Mouse (Mus musculus) gonadal fat pad, adult 2 months (tissue): Measurements from ENCODE around the gene Hoxa11. TPM values are rescaled to one million over a fixed set of nuclear protein-coding genes. Genes with fewer than 3 reads are reported as not detected.

Source experiments
- DNase-seq: peaks from one replicate; pipeline ENCODE4 v3.0.0-alpha.2; 2012; ENCODE audit warnings: low read depth
- polyA plus RNA-seq: library from polyadenylated mRNA; depleted of rRNA; stranded (reverse); fragments of >200 nt; gene quantifications from 2 replicates; pipeline ENCODE4 v1.2.3, GENCODE M21; 2012; rRNA removed

Hoxa11 gene
- polyA plus RNA-seq = 1.8 and 2.0 TPM in 2 replicates

DNA sequence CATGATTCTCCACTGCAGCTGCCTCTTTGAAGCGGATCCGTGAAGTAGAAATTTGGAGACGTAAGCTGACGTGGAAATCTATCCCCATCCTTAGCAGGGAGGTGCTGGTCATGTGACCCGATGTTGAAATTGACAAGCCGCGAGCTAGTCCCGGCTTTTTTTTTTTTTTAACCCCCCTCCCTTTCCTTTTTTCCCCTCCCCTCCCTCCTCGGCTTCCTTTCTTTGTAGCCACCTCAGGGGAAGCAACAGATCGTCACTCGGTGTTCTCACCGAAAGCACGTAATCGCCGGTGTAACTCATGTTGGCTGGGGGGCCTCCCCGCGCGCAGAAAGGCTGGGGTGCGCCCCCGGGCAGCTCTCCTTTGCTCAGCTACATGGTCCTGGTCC is at the start of gene Hoxa11:
Gene Hoxa11 (minus strand): TSS at position 54 of the 386 bp plus-strand sequence.
- no peak for DNase-seq

- DNase-seq = no peak
Observed at GRCm38 (mm10) chr6:52294616-52295015, 49.0 kb upstream of the Hoxa11 start.

DNA sequence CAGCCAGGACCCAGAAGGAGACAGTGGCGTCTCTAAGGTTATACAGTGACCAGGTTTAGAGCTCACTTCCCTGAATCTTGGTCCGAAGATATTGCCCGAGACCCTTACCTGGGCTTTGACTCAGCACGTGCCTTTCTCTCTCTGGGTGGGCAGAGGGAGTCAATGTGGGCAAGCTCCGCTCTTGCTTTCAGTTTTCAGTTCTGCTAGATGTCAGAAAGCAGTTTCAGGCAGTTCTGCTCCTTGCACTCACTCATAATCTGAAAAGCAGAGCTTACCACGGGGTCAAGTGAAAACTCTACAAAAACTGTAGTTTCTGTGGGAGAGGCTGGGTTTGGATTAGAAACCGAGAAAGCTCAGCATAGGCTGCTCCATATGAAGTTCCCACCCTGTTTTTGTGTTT is 46.7 kb upstream of the Hoxa11 start:
- DNase-seq = no peak

- DNase-seq = no peak
Observed at GRCm38 (mm10) chr6:52291021-52291860, 45.6 kb upstream of the Hoxa11 start.

GRCm38 (mm10) chr6:52290186-52290585 is 44.6 kb upstream of the Hoxa11 start:
- DNase-seq = no peak

DNA sequence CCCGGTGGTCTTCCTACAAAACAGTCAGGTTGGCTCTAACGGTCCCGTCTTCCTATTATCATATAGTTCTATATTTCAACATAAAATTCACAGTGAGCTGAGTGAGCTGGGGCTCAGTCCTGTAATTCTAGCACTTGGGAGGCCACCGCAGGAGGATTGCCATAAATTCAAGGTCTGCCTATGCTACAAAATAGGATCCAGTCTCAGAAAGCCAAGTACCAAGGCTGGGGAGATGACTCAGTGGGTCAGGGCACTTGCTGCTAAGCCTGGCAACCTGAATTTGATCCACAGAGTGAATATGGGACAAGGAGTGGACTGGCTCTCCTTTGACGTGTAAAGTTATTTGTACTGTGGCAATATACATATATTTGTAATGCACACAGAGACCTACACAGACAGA is 38.3 kb upstream of the Hoxa11 start:
- no peak for DNase-seq

DNA sequence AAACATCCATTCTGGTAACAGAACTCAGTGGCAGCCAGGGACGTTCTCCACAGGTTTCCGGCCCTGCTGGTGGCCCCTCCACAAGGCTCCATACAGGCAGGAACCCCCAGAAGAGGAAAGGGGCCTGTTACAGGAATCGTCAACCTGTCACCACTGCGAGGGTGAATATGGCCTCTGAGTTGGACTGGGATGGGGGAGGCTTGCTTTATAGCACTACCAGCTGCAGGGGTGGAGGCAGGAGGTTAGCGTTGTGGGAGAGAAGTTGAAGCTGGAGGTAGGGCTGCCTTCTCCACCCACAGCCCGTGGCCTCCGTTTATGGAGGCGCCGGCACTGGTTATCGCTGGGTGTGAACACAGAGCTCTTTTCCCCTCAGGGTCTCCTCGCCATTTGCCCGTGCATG is 35.5 kb upstream of the Hoxa11 start:
- no peak for DNase-seq

DNA sequence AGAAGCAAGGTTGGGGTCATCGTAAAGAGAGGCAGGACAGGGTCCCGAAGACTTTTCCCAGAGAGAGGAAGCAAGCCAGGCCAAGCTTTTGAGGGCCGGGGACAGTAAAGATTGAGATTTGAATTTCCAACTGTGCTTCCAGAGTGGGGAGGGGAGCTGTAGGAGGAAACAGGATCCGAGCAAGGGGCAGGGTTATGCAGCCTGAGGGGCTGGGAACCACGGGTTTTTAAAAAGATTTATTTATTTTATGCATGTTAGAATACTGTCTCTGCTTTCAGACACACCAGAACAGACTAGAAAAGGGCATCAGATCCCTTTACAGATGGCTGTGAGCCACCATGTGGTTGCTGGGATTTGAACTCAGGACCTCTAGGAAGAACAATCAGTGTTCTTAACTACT is 31.3 kb upstream of the Hoxa11 start:
- no peak for DNase-seq

GRCm38 (mm10) chr6:52276382-52276781 is 30.8 kb upstream of the Hoxa11 start:
- DNase-seq = no peak

GRCm38 (mm10) chr6:52275563-52276280 is 30.1 kb upstream of the Hoxa11 start:
- no peak for DNase-seq

DNA sequence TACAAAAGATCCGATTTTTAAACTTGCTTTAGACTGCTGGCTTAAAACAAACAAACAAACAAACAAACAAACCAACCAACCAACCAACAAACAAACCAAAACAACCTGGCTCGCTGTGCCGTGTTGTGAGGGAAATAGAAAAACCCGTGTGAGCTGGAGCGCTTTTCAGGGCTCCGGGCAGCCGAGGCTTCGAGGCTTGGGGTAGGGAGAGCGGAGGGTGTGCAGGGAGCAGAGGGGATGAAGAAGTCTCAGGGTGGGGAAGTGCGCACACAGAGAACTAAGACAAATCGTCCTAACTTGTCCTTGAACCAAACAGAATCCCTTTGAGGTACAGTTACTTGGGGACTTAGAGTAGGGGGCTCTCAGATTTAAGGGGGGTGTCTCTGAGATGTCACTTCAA is 29.0 kb upstream of the Hoxa11 start:
- no peak for DNase-seq

- no peak for DNase-seq
Observed at GRCm38 (mm10) chr6:52273656-52274280, 28.2 kb upstream of the Hoxa11 start.

DNA sequence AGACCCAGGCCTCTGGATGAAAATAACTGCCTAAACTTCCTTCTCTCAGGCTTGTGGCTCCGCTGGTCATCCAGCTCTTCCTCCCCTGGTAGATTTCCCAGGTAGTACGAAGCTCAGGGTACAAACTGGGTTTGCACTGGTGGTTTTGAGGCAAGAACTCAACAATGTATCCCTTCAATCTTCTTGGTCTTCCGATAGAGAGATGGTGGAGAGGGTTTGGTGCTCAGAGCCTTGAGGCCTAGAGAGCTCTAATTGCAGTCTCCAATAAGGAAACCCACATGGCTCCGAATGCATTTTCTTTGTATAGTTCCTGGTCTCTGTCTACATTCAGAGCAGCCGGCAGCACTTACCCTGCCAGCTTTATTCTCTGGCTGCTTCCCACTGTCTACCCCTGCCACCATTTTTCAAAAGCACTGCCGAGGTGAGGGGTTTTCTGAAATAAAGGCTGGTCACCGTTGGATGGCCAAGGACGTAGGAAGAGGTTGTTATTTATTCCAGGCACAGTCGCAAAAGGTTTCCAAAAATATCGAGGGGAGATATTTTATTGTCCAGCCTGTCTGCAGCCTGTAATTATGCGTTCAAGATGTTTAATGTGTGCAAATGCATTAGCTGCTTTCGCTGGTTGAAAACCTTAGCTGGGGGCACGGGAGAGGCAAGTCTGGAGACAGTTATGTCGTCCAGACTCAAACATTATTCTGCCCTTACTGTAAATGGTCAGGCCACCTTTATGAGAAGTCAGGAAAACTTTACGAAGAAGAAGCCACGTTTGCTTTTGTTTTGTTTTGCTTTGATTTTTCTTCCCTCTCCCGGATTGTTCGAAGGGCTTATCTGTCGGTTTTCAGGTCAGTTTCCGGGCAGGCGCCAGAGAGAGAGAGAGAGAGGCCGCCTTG is 27.4 kb upstream of the Hoxa11 start:
- DNase-seq = no peak

- DNase-seq = no peak
Observed at GRCm38 (mm10) chr6:52270494-52271480, 25.2 kb upstream of the Hoxa11 start.

GRCm38 (mm10) chr6:52268756-52269155 is 23.1 kb upstream of the Hoxa11 start:
- DNase-seq = no peak

- DNase-seq = no peak
Observed at GRCm38 (mm10) chr6:52268341-52268740, 22.7 kb upstream of the Hoxa11 start.

- DNase-seq = no peak
Observed at GRCm38 (mm10) chr6:52267691-52268090, 22.1 kb upstream of the Hoxa11 start.

GRCm38 (mm10) chr6:52267221-52267620 is 21.6 kb upstream of the Hoxa11 start:
- DNase-seq = no peak

GRCm38 (mm10) chr6:52266666-52266985 is 21.0 kb upstream of the Hoxa11 start:
- DNase-seq = no peak

- DNase-seq = no peak
Observed at GRCm38 (mm10) chr6:52265913-52266665, 20.5 kb upstream of the Hoxa11 start.
